Mouse (Mus musculus): ENCODE measurements around the gene Tmem200b.

Gene Tmem200b

GRCm38 (mm10) chr4:131921461-131922346 is at the start of gene Tmem200b:
Gene Tmem200b, plus strand, starts transcription at chr4:131921771.
- no peak for TF ChIP-seq GATA4 (IDR thresholded peaks at IDR 0.05; ENCODE audit: insufficient replicate concordance, low read length)

- no peak for TF ChIP-seq GATA4 (IDR thresholded peaks at IDR 0.05; ENCODE audit: insufficient replicate concordance, low read length)
Observed at GRCm38 (mm10) chr4:131872672-131873292, 48.8 kb upstream of the Tmem200b start.

- no peak for TF ChIP-seq GATA4 (IDR thresholded peaks at IDR 0.05; ENCODE audit: insufficient replicate concordance, low read length)
Observed at GRCm38 (mm10) chr4:131873293-131874168, 48.0 kb upstream of the Tmem200b start, which contains the start of gene Srsf4. Gene Srsf4, plus strand, starts transcription at chr4:131873617.

GRCm38 (mm10) chr4:131874169-131874536 is 47.4 kb upstream of the Tmem200b start:
- no peak for TF ChIP-seq GATA4 (IDR thresholded peaks at IDR 0.05; ENCODE audit: insufficient replicate concordance, low read length)

GRCm38 (mm10) chr4:131874567-131874966 is 47.0 kb upstream of the Tmem200b start:
- TF ChIP-seq GATA4 (IDR thresholded peaks at IDR 0.05; ENCODE audit: insufficient replicate concordance, low read length) = no peak

- no peak for TF ChIP-seq GATA4 (IDR thresholded peaks at IDR 0.05; ENCODE audit: insufficient replicate concordance, low read length)
Observed at GRCm38 (mm10) chr4:131875242-131875641, 46.3 kb upstream of the Tmem200b start.

GRCm38 (mm10) chr4:131876836-131877235 is 44.7 kb upstream of the Tmem200b start:
- no peak for TF ChIP-seq GATA4 (IDR thresholded peaks at IDR 0.05; ENCODE audit: insufficient replicate concordance, low read length)

GRCm38 (mm10) chr4:131879692-131880091 is 41.9 kb upstream of the Tmem200b start:
- no peak for TF ChIP-seq GATA4 (IDR thresholded peaks at IDR 0.05; ENCODE audit: insufficient replicate concordance, low read length)

GRCm38 (mm10) chr4:131881306-131881705 is 40.3 kb upstream of the Tmem200b start:
- TF ChIP-seq GATA4 (IDR thresholded peaks at IDR 0.05; ENCODE audit: insufficient replicate concordance, low read length) = no peak

- TF ChIP-seq GATA4 (IDR thresholded peaks at IDR 0.05; ENCODE audit: insufficient replicate concordance, low read length) = no peak
Observed at GRCm38 (mm10) chr4:131883571-131883970, 38.0 kb upstream of the Tmem200b start.

- TF ChIP-seq GATA4 (IDR thresholded peaks at IDR 0.05; ENCODE audit: insufficient replicate concordance, low read length) = no peak
Observed at GRCm38 (mm10) chr4:131885376-131885775, 36.2 kb upstream of the Tmem200b start.

- TF ChIP-seq GATA4 (IDR thresholded peaks at IDR 0.05; ENCODE audit: insufficient replicate concordance, low read length) = no peak
Observed at GRCm38 (mm10) chr4:131888564-131888963, 33.0 kb upstream of the Tmem200b start.

GRCm38 (mm10) chr4:131890692-131891091 is 30.9 kb upstream of the Tmem200b start:
- no peak for TF ChIP-seq GATA4 (IDR thresholded peaks at IDR 0.05; ENCODE audit: insufficient replicate concordance, low read length)

- no peak for TF ChIP-seq GATA4 (IDR thresholded peaks at IDR 0.05; ENCODE audit: insufficient replicate concordance, low read length)
Observed at GRCm38 (mm10) chr4:131897109-131897508, 24.5 kb upstream of the Tmem200b start.

GRCm38 (mm10) chr4:131897787-131898186 is 23.8 kb upstream of the Tmem200b start:
- peak; percentile 26; the same call in 1 of the 2 replicates for TF ChIP-seq GATA4 (IDR thresholded peaks at IDR 0.05; ENCODE audit: insufficient replicate concordance, low read length)

Measured in liver, adult (tissue).